Mouse (Mus musculus) midbrain, embryonic 12.5 days (tissue): ENCODE data around the gene Faap20. TPM values are rescaled to one million over a fixed set of nuclear protein-coding genes. Genes with fewer than 3 reads are reported as not detected.

ENCODE experiments used
- ATAC-seq: fragments of 200-750 bp; cut with Nextera tagmentation; 2 replicates; pipeline ENCODE4 v1.8.0; 2017; ENCODE audit warnings: low read depth, moderate TSS enrichment, moderate library complexity; ENCODE audit not compliant: low FRiP score
- H3K27ac ChIP-seq: fragments of 300-500 bp; sonication (generic); replicated peaks from 2 replicates; pipeline ENCODE4 v1.5.1; 2016; ENCODE audit warnings: mild to moderate bottlenecking
- H3K27me3 ChIP-seq: fragments of 300-500 bp; sonication (generic); 2 replicates; pipeline ENCODE4 v1.6.1; 2016; ENCODE audit warnings: mild to moderate bottlenecking
- H3K36me3 ChIP-seq: fragments of 300-500 bp; sonication (generic); 2 replicates; pipeline ENCODE4 v1.6.1; 2016
- H3K4me1 ChIP-seq: fragments of 300-500 bp; sonication (generic); 2 replicates; pipeline ENCODE4 v1.6.1; 2016
- H3K4me2 ChIP-seq: fragments of 300-500 bp; sonication (generic); replicated peaks from 2 replicates; pipeline ENCODE4 v1.6.1; 2016; ENCODE audit warnings: mild to moderate bottlenecking, moderate library complexity
- H3K4me3 ChIP-seq: fragments of 300-500 bp; sonication (generic); 2 replicates; pipeline ENCODE4 v1.5.1; 2016; ENCODE audit warnings: mild to moderate bottlenecking
- H3K9ac ChIP-seq: fragments of 300-500 bp; sonication (generic); replicated peaks from 2 replicates; pipeline ENCODE4 v1.6.1; 2016; ENCODE audit warnings: mild to moderate bottlenecking, moderate library complexity
- H3K9me3 ChIP-seq: fragments of 300-500 bp; sonication (generic); 2 replicates; pipeline ENCODE4 v1.6.1; 2016; ENCODE audit warnings: mild to moderate bottlenecking
- WGBS: fragments of 180-500 bp; shearing (Covaris S2); methylation state at CpG from one replicate; pipeline ENCODE4 v1.1.7; 2016; 5-methylcytosine and 5-hydroxymethylcytosine counted together
- polyA plus RNA-seq: library from polyadenylated mRNA; unstranded; fragments of >200 nt; fragmentation: Nextera tagmentation; extraction: Ambion mirVana; gene quantifications from 2 replicates; pipeline ENCODE4 v1.2.1, GENCODE M21; 2016

Gene Faap20
- polyA plus RNA-seq, 1 experiment from 2014 or later: 102 TPM

- WGBS: 81% methylated on average over 3 of the region's 3 CpGs
- Histone ChIP-seq H3K4me2 (no peak overlapping the region), H3K9ac (no peak overlapping the region), H3K4me1 (no peaks in the 10 kb centered on the region), H3K36me3 (peaks cover 9% of the 10 kb centered on the region), H3K27ac (no peak overlapping the region), H3K27me3 (no peaks in the 10 kb centered on the region), H3K9me3 (0 out of 2 replicates have a peak, but pooled peaks cover 3% of the 10 kb centered on the region), H3K4me3 (no peak overlapping the region)
- no peak for ATAC-seq
Measured at GRCm38 (mm10) chr4:155264521-155265321, 15.1 kb downstream of the Faap20 start.

- no peak for ATAC-seq
Measured at GRCm38 (mm10) chr4:155267047-155267543, 17.5 kb downstream of the Faap20 start.

DNA sequence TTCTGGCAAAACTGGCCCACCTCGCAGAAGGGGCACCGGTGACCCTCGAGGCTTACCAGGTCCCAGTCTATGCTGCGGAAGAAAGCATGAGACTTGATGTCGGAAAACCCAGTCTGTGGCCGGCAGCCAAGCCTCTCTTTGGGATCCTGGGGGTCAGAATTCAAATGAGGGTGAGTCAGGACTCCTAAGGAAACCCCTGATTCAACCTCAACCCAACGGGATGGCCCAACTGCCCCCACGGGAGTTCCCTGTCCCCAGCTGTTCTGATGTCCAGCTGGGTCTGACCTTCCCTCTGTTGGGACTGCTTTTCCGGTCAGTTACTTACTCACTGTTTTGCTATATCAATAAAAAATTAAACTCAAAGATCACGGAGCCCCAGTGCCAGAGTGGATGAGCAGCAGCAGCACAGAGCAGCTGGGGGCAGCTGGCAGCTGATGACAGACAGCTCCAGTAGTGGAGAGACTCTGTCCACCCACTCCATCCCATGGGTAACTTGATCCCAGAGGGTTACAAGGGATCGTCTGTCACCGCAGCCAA lies 18.1 kb downstream of the Faap20 start:
- Histone ChIP-seq H3K9me3 (no peaks in the 10 kb centered on the region), H3K4me3 (no peak overlapping the region), H3K4me1 (no peaks in the 10 kb centered on the region), H3K36me3 (0 out of 2 replicates have a peak, but pooled peaks cover 3% of the 10 kb centered on the region), H3K27ac (no peak overlapping the region), H3K4me2 (no peak overlapping the region), H3K27me3 (no peaks in the 10 kb centered on the region), H3K9ac (no peak overlapping the region)
- ATAC-seq: no peak
- 71% methylated on average over 12 of the region's 12 CpGs for WGBS

More at GRCm38 (mm10) chr4:155267047-155267543, 17.5 kb downstream of the Faap20 start:
- WGBS: 92% methylated on average over 7 of the region's 7 CpGs
- 0 out of 2 replicates have a peak, but pooled peaks cover 3% of the 10 kb centered on the region for H3K36me3 ChIP-seq
- H3K4me3 ChIP-seq: no peak overlapping the region
- H3K9me3 ChIP-seq: no peaks in the 10 kb centered on the region
- no peaks in the 10 kb centered on the region for H3K4me1 ChIP-seq
- no peak overlapping the region for H3K4me2 ChIP-seq
- no peak overlapping the region for H3K27ac ChIP-seq
- no peak overlapping the region for H3K9ac ChIP-seq
- no peaks in the 10 kb centered on the region for H3K27me3 ChIP-seq

DNA sequence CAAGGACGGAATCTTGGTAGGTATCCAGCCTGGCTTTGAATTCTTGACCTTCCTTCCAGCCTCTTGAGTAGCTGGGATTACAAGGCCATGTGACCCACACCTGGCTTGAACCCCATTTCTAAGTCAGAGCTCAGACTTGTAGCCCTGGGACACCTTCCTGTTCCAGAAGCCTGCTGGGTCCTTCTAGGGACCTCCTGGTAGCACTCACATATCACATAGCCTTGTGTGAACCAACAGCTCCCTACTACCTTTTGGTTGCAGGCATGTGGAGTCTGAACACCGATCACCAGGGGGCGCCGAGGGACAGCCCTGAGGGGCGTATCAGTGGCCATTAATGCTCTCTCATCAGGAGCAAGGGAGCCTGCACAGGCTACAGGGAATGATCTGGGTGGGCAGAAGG lies 18.8 kb downstream of the Faap20 start:
- no peak overlapping the region for H3K27ac ChIP-seq
- WGBS: 39% methylated on average over 5 of the region's 5 CpGs
- 0 out of 2 replicates have a peak, but pooled peaks cover 3% of the 10 kb centered on the region for H3K36me3 ChIP-seq
- H3K27me3 ChIP-seq: no peaks in the 10 kb centered on the region
- H3K4me1 ChIP-seq: no peaks in the 10 kb centered on the region
- no peak for ATAC-seq
- no peak overlapping the region for H3K4me3 ChIP-seq
- no peak overlapping the region for H3K9ac ChIP-seq
- H3K9me3 ChIP-seq: no peaks in the 10 kb centered on the region
- no peak overlapping the region for H3K4me2 ChIP-seq

- Histone ChIP-seq H3K4me1 (peaks cover 8% of the 10 kb centered on the region; the same call in 1 of the 2 replicates), H3K9me3 (no peaks in the 10 kb centered on the region), H3K4me2 (no peak overlapping the region), H3K4me3 (no peak overlapping the region), H3K36me3 (0 out of 2 replicates have a peak, but pooled peaks cover 3% of the 10 kb centered on the region), H3K9ac (no peak overlapping the region), H3K27me3 (no peaks in the 10 kb centered on the region), H3K27ac (no peak overlapping the region)
- no peak for ATAC-seq
- WGBS: 65% methylated on average over 5 of the region's 5 CpGs
Measured at GRCm38 (mm10) chr4:155274451-155274850, 24.8 kb downstream of the Faap20 start.

DNA sequence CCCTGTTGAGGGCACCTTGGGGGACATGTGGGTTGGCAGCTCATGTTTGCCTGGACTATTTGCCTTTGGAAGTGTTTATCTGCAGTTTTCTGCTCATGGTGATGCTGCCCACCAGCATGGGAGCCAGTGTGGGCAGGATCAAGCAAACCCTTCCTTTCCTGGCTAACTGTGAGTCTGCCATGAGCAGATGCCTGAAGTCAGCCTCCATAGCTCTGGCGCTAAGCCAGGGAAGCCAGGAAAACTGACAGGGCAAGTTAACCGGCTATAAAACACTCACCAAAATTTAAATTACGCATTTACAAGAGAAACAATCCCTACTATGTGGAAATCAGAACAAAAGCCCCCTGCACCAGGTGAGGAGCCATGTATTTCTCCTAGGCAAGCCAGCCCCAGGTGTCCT lies 25.2 kb downstream of the Faap20 start:
- H3K4me3 ChIP-seq: no peak overlapping the region
- no peak overlapping the region for H3K4me2 ChIP-seq
- H3K9me3 ChIP-seq: no peaks in the 10 kb centered on the region
- H3K4me1 ChIP-seq: peaks cover 8% of the 10 kb centered on the region; the same call in 1 of the 2 replicates
- H3K9ac ChIP-seq: 0 out of 2 replicates have a peak overlapping the region, but pooled peaks have one; percentile 16
- H3K36me3 ChIP-seq: 0 out of 2 replicates have a peak, but pooled peaks cover 3% of the 10 kb centered on the region
- H3K27me3 ChIP-seq: no peaks in the 10 kb centered on the region
- 67% methylated on average over 3 of the region's 3 CpGs for WGBS
- no peak for ATAC-seq
- H3K27ac ChIP-seq: no peak overlapping the region

DNA sequence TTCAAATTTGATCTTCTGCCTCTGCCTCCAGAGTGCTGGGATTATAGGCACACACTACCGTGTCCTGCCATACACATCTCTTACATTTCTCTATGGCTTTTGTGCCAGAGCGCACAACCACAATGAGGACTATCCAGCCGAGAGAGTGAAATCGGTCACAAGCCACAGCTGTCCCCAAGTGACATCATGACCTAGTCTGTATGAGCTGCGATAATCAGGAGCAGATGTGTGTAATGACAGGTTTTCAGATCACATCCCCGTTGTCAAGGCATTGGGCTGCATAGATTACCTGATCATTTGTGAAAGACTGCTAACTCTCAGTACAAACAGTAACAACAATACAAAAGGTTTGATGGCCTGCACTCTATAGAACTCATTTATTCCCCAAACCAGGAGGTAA lies 28.4 kb downstream of the Faap20 start:
- Histone ChIP-seq H3K27ac (0 out of 2 replicates have a peak overlapping the region, but pooled peaks have one; percentile 15), H3K4me2 (no peak overlapping the region)

GRCm38 (mm10) chr4:155279054-155279453 lies 29.5 kb downstream of the Faap20 start:
- H3K27ac ChIP-seq: no peak overlapping the region
- WGBS: 84% methylated on average over 8 of the region's 8 CpGs
- no peak overlapping the region for H3K4me2 ChIP-seq
- no peaks in the 10 kb centered on the region for H3K27me3 ChIP-seq
- no peaks in the 10 kb centered on the region for H3K9me3 ChIP-seq
- no peak overlapping the region for H3K4me3 ChIP-seq
- no peaks in the 10 kb centered on the region for H3K36me3 ChIP-seq
- ATAC-seq: no peak
- H3K9ac ChIP-seq: no peak overlapping the region
- peaks cover 27% of the 10 kb centered on the region for H3K4me1 ChIP-seq

More for the DNA sequence above, 28.4 kb downstream of the Faap20 start:
- Histone ChIP-seq H3K9me3 (no peaks in the 10 kb centered on the region), H3K27me3 (no peaks in the 10 kb centered on the region), H3K9ac (no peak overlapping the region), H3K4me1 (peaks cover 17% of the 10 kb centered on the region), H3K36me3 (no peaks in the 10 kb centered on the region), H3K4me3 (no peak overlapping the region)
- 57% methylated on average over 6 of the region's 6 CpGs for WGBS
- ATAC-seq: no peak

DNA sequence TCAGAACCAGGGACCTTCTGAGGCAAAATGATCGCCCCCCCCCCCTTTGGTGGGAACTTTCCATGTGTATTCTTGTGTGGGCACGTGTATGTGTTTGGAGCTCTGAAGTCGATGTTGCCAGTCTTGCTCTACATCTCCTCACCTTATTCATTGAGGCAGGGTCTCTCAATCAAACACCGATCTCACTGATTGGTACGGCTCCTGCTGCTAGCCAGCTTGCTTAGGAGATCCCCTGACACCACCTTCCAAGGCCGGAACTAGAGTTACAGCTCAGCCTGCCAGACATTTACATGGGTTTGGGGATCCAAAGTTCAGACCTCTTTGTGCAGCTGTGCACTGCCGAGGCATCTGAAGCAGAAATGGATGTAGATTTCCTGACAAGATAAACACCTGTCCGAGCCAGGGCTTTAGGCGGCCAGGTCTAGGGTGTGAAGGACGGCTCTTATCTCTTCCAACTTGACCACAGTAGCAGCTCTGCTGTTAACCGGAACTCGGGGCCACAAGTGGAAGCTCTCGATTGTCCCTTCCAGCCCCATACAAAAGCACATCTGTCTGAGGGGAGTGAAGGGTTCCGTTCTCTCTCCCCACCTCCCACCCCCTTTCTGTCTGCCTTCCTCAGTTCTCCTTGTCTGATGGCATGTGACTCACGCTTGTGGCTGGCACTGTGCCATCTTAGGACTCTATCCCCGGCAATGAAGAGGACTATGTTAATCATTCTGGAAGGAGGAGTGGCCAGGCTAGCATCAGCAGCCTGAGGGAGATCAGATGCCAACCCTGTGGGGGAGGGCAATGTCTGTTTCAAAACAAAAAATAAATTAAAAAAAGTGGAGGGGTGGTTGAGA lies 30.5 kb downstream of the Faap20 start:
- Histone ChIP-seq H3K9ac (no peak overlapping the region), H3K36me3 (no peaks in the 10 kb centered on the region), H3K9me3 (no peaks in the 10 kb centered on the region), H3K27me3 (peaks cover 3% of the 10 kb centered on the region; the same call in 1 of the 2 replicates), H3K27ac (no peak overlapping the region), H3K4me3 (no peak overlapping the region), H3K4me2 (no peak overlapping the region), H3K4me1 (peaks cover 27% of the 10 kb centered on the region)
- WGBS: 83% methylated on average over 16 of the region's 16 CpGs
- no peak for ATAC-seq

DNA sequence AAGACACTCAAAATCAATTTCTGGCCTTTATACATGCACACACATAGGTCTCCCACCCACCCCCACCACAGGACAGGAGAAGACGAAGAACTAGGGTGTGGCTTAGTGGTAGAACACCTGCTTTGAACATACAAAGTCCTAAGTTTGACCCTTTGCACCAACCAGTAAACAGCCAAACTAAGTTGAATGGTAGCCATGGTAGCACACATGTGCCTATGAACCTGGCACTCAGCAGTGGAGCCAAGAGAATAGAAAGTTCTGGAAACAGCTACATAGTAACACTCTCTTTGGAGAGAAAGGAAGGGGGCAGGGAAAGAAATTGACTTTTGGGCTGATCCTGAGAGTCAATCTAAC lies 31.1 kb downstream of the Faap20 start:
- Histone ChIP-seq H3K27ac (no peak overlapping the region), H3K36me3 (no peaks in the 10 kb centered on the region), H3K4me2 (no peak overlapping the region), H3K4me3 (no peak overlapping the region), H3K9me3 (no peaks in the 10 kb centered on the region), H3K9ac (no peak overlapping the region), H3K4me1 (peaks cover 27% of the 10 kb centered on the region), H3K27me3 (peaks cover 3% of the 10 kb centered on the region; the same call in 1 of the 2 replicates)
- no peak for ATAC-seq
- WGBS: 84% methylated on average over 1 of the region's 1 CpGs

- Histone ChIP-seq H3K4me1 (peaks cover 27% of the 10 kb centered on the region), H3K4me2 (no peak overlapping the region), H3K9me3 (no peaks in the 10 kb centered on the region), H3K4me3 (no peak overlapping the region), H3K36me3 (no peaks in the 10 kb centered on the region), H3K9ac (no peak overlapping the region), H3K27me3 (peaks cover 3% of the 10 kb centered on the region; the same call in 1 of the 2 replicates), H3K27ac (no peak overlapping the region)
- WGBS: 82% methylated on average over 2 of the region's 2 CpGs
- ATAC-seq: no peak
Measured at GRCm38 (mm10) chr4:155281227-155281626, 31.6 kb downstream of the Faap20 start.
